Mouse (Mus musculus): ENCODE results near the gene Elovl5. TPM values are rescaled to one million over a fixed set of nuclear protein-coding genes. Genes with fewer than 3 reads are reported as not detected.
A peak's percentile ranks its signal among the peaks of the same experiment; 100 is the strongest.

Elovl5 gene
- polyA plus RNA-seq, 1 experiment from 2014 or later: 101 TPM

DNA sequence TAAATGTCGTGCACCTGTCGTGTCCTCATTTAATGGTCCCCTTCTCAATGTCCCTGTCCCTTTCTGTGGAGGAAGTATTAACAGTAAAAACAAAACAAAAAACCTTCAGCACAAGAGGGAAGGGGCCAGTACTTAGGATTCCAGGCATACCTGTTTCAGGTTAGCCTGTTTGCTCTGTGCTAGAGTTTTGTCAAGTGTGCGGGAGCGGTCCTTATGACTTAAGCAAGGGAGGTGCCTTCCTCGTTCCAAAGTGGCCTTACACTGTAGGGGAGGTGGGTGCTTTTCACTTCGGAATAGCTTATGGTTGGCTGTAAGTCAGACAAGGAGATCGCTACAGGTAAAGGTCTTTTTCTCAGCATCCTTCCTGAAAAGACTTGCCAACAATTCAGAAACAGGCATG is 49.7 kb downstream of the Elovl5 start:
- Histone ChIP-seq H3K4me2 (ENCODE audit: low read depth, low read length, severe bottlenecking) (no peak overlapping the region), H3K9me3 (ENCODE audit: control insufficient read depth, low read length) (no peaks in the 10 kb centered on the region), H3K4me1 (replicated peaks; ENCODE audit: control insufficient read depth, insufficient read depth, low read length) (peaks cover 3% of the 10 kb centered on the region; the same call in 1 of the 2 replicates), H3K4me3 (ENCODE audit: low read depth, low read length) (no peak overlapping the region), H3K27me3 (ENCODE audit: control insufficient read depth, insufficient read depth, low read length) (no peaks in the 10 kb centered on the region), H3K36me3 (ENCODE audit: control insufficient read depth, insufficient read depth, low read length) (no peaks in the 10 kb centered on the region), H3K9ac (ENCODE audit: low read length) (no peak overlapping the region), H3K27ac (ENCODE audit: low read depth, low read length) (no peak overlapping the region)
- ATAC-seq (replicated peaks; ENCODE audit: low FRiP score): no peak
- DNase-seq (ENCODE audit: low spot score): no peak
- WGBS: 98% methylated on average over 7 of the region's 7 CpGs

DNA sequence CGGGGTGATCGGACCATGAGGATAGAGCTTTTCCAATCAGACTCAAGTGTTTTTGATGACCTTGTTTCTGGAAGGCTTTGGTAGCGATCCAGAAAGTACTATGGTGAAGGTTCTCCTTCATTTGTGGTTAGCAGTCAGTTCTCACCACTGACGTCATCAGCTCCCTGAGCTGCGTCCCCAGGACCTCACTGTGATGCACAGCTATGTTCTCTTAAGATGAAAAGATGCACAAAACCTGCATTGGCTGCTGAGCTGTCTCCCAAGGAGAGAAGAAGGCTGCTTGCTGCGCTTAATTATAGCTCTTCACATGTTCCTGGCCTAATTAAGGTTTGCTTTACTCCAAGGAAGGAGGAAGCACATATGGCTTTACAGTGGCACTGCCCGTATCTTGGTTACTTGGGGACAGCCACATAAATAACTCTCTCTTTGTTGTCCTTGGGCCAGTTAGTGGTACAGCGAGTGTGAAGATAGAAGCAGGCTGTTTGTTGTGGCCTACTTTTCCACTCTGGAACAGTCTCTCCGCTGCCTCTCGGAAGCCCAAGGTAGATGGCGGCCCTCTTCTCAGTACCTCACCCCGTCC is 50.5 kb downstream of the Elovl5 start:
- no peaks in the 10 kb centered on the region for H3K36me3 ChIP-seq (ENCODE audit: control insufficient read depth, insufficient read depth, low read length)
- no peak overlapping the region for H3K27ac ChIP-seq (ENCODE audit: low read depth, low read length)
- no peak overlapping the region for H3K4me2 ChIP-seq (ENCODE audit: low read depth, low read length, severe bottlenecking)
- no peak overlapping the region for H3K4me3 ChIP-seq (ENCODE audit: low read depth, low read length)
- H3K27me3 ChIP-seq (ENCODE audit: control insufficient read depth, insufficient read depth, low read length): no peaks in the 10 kb centered on the region
- 92% methylated on average over 12 of the region's 12 CpGs for WGBS
- peaks cover 3% of the 10 kb centered on the region; the same call in 1 of the 2 replicates for H3K4me1 ChIP-seq (replicated peaks; ENCODE audit: control insufficient read depth, insufficient read depth, low read length)
- H3K9ac ChIP-seq (ENCODE audit: low read length): no peak overlapping the region
- no peaks in the 10 kb centered on the region for H3K9me3 ChIP-seq (ENCODE audit: control insufficient read depth, low read length)
- ATAC-seq (replicated peaks; ENCODE audit: low FRiP score): no peak
- no peak for DNase-seq (ENCODE audit: low spot score)

DNA sequence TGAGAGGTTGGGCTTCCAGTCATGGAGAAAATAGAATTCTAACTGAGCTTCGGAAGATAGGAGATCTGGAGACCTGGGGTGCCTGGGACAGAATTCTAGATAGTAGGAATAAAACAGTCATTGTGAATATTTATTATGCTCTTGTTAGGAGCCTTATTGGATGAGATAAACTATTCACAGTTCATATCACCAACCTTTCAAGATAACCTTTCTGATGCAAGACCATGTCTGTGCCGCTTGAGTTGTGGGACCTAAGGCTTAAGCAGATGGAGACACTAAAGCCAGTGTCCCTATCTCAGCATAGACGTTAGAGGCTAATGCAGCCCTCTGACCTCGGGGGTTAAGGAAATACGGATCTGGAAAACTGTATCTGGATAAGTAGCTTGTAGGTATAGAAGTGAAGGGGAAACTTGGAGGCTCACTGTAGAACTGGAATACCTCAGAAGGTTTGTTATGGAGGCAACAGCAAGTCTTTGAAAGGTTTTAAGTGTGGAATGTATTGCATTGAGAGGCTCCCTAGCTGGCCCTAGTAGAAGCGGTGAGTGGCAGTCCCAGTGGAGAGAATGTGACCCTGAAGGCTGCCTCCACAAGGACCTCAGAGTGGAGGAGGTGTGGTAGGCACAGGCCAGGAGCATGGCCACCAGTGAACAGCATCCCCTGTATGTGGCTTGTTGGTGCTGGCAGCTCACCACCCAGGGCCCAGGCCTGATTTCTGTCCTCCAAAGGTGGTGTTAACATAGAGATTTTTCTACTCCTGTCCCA is 52.2 kb downstream of the Elovl5 start:
- Histone ChIP-seq H3K4me3 (ENCODE audit: low read depth, low read length) (no peak overlapping the region), H3K9me3 (ENCODE audit: control insufficient read depth, low read length) (no peaks in the 10 kb centered on the region), H3K27me3 (ENCODE audit: control insufficient read depth, insufficient read depth, low read length) (no peaks in the 10 kb centered on the region), H3K9ac (ENCODE audit: low read length) (no peak overlapping the region), H3K4me2 (ENCODE audit: low read depth, low read length, severe bottlenecking) (no peak overlapping the region), H3K36me3 (ENCODE audit: control insufficient read depth, insufficient read depth, low read length) (no peaks in the 10 kb centered on the region), H3K4me1 (replicated peaks; ENCODE audit: control insufficient read depth, insufficient read depth, low read length) (no peaks in the 10 kb centered on the region; the same call in 1 of the 2 replicates), H3K27ac (ENCODE audit: low read depth, low read length) (no peak overlapping the region)
- ATAC-seq (replicated peaks; ENCODE audit: low FRiP score): no peak
- WGBS: 93% methylated on average over 6 of the region's 6 CpGs
- no peak for DNase-seq (ENCODE audit: low spot score)

DNA sequence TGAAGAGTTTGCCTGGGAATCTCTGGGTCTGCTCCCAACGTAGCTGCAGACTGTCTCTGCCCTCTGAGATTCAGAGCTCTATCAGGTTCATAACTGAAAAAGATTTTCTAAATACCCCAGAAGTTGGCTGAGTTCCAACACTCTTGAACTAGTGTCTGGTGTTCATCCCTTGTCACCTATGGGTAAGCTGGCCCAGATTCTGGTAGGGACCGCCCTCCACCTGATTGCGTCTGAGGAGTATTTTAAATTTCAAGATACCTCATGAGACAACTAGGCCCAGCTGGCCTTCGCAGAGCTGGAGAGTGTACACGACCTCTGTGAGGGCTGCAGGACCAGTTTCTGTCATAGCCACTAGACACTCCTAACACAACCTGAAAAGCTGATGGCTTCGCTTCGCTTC is 61.8 kb downstream of the Elovl5 start:
- WGBS: 97% methylated on average over 7 of the region's 7 CpGs

DNA sequence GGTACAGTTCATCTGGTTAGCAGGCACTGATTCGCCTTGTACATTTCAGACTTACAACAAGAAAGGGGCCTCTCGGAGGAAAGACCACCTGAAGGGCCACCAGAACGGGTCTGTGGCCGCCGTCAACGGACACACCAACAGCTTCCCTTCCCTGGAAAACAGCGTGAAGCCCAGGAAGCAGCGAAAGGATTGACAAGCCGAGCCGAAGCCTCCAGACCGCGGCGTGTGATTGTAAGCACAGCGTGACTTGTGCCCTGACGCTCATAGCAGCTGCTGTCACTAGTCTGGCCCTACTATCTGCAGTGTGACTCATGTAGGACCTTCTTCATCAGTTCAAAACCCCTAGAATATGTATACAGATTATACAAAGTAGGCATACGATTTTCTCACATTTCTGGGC is 65.5 kb downstream of the Elovl5 start:
- peak; percentile 29 for DNase-seq (ENCODE audit: low spot score)
- no peaks in the 10 kb centered on the region; the same call in 1 of the 2 replicates for H3K36me3 ChIP-seq (ENCODE audit: control insufficient read depth, insufficient read depth, low read length)
- H3K9me3 ChIP-seq (ENCODE audit: control insufficient read depth, low read length): no peaks in the 10 kb centered on the region
- 90% methylated on average over 16 of the region's 16 CpGs for WGBS
- H3K4me1 ChIP-seq (replicated peaks; ENCODE audit: control insufficient read depth, insufficient read depth, low read length): no peaks in the 10 kb centered on the region
- no peaks in the 10 kb centered on the region for H3K27me3 ChIP-seq (ENCODE audit: control insufficient read depth, insufficient read depth, low read length)
- H3K9ac ChIP-seq (ENCODE audit: low read length): no peak overlapping the region
- no peak overlapping the region for H3K27ac ChIP-seq (ENCODE audit: low read depth, low read length)
- no peak for ATAC-seq (replicated peaks; ENCODE audit: low FRiP score)
- no peak overlapping the region for H3K4me3 ChIP-seq (ENCODE audit: low read depth, low read length)
- H3K4me2 ChIP-seq (ENCODE audit: low read depth, low read length, severe bottlenecking): no peak overlapping the region

More for the DNA sequence above, 61.8 kb downstream of the Elovl5 start:
- H3K27me3 ChIP-seq (ENCODE audit: control insufficient read depth, insufficient read depth, low read length): no peaks in the 10 kb centered on the region
- no peak overlapping the region for H3K27ac ChIP-seq (ENCODE audit: low read depth, low read length)
- no peak overlapping the region for H3K9ac ChIP-seq (ENCODE audit: low read length)
- ATAC-seq (replicated peaks; ENCODE audit: low FRiP score) (no peak), DNase-seq (ENCODE audit: low spot score) (no peak)
- H3K9me3 ChIP-seq (ENCODE audit: control insufficient read depth, low read length): no peaks in the 10 kb centered on the region
- H3K36me3 ChIP-seq (ENCODE audit: control insufficient read depth, insufficient read depth, low read length): no peaks in the 10 kb centered on the region; the same call in 1 of the 2 replicates
- no peaks in the 10 kb centered on the region for H3K4me1 ChIP-seq (replicated peaks; ENCODE audit: control insufficient read depth, insufficient read depth, low read length)
- no peak overlapping the region for H3K4me2 ChIP-seq (ENCODE audit: low read depth, low read length, severe bottlenecking)
- H3K4me3 ChIP-seq (ENCODE audit: low read depth, low read length): no peak overlapping the region

DNA sequence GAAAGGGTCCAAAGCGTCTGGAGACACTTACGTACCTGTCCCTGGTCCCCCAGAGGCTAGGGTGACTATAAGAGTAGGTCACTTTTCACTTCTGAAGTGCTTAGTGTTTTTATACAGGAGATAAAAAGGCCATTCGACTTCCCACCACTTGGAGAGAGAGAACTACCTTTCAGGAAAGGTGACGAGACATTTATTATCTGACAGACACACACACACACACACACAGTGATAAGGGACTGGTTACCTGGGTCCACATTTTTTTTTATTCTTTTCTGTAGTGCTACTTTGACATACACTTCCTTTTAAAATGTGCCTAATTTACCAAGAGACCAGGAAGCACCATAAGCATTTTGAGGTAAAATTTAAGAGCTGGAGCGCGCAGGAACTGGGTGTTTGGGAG is 66.4 kb downstream of the Elovl5 start:
- Histone ChIP-seq H3K9me3 (ENCODE audit: control insufficient read depth, low read length) (no peaks in the 10 kb centered on the region), H3K4me1 (replicated peaks; ENCODE audit: control insufficient read depth, insufficient read depth, low read length) (no peaks in the 10 kb centered on the region), H3K9ac (ENCODE audit: low read length) (no peak overlapping the region), H3K4me3 (ENCODE audit: low read depth, low read length) (no peak overlapping the region), H3K27me3 (ENCODE audit: control insufficient read depth, insufficient read depth, low read length) (no peaks in the 10 kb centered on the region), H3K27ac (ENCODE audit: low read depth, low read length) (no peak overlapping the region), H3K36me3 (ENCODE audit: control insufficient read depth, insufficient read depth, low read length) (no peaks in the 10 kb centered on the region; the same call in 1 of the 2 replicates), H3K4me2 (ENCODE audit: low read depth, low read length, severe bottlenecking) (no peak overlapping the region)
- peak; percentile 7 for DNase-seq (ENCODE audit: low spot score)
- WGBS: 91% methylated on average over 6 of the region's 6 CpGs
- no peak for ATAC-seq (replicated peaks; ENCODE audit: low FRiP score)

DNA sequence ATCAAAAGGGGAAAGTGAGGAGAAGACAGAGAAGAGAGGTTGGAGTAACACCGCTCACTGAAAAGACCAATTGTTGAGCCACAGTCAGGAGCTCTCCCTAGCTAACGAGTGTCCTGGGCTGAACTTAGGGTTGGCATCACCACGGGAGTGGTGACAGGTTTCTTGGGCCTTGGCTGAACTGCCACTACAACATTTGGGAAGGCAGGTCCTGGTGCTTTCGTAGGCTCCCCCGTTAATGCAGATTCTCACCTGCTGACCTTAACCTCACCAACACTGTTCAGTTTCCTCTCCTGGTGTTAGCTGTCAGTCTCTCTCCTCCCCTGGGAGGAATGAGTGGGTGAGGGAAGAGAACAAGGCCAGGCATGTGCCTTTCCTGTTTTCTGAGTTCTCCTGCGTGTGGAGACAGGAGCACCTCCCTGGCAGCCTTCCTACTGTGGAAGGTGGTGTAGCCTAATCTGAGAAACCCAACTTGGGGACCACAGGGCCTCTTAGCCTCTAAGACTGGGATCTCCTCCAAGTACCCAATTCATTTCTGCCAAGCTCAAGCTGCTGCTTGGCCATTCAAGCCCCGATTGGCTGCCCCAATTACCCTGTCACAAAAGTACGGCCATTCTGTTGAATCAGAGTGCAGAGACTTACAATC is 69.1 kb downstream of the Elovl5 start:
- Histone ChIP-seq H3K4me3 (ENCODE audit: low read depth, low read length) (no peak overlapping the region), H3K36me3 (ENCODE audit: control insufficient read depth, insufficient read depth, low read length) (no peaks in the 10 kb centered on the region; the same call in 1 of the 2 replicates), H3K27ac (ENCODE audit: low read depth, low read length) (no peak overlapping the region), H3K4me2 (ENCODE audit: low read depth, low read length, severe bottlenecking) (no peak overlapping the region), H3K9ac (ENCODE audit: low read length) (no peak overlapping the region), H3K9me3 (ENCODE audit: control insufficient read depth, low read length) (no peaks in the 10 kb centered on the region), H3K27me3 (ENCODE audit: control insufficient read depth, insufficient read depth, low read length) (no peaks in the 10 kb centered on the region), H3K4me1 (replicated peaks; ENCODE audit: control insufficient read depth, insufficient read depth, low read length) (no peaks in the 10 kb centered on the region)
- DNase-seq (ENCODE audit: low spot score) (peak; percentile 36), ATAC-seq (replicated peaks; ENCODE audit: low FRiP score) (no peak)
- WGBS: 75% methylated on average over 8 of the region's 8 CpGs

DNA sequence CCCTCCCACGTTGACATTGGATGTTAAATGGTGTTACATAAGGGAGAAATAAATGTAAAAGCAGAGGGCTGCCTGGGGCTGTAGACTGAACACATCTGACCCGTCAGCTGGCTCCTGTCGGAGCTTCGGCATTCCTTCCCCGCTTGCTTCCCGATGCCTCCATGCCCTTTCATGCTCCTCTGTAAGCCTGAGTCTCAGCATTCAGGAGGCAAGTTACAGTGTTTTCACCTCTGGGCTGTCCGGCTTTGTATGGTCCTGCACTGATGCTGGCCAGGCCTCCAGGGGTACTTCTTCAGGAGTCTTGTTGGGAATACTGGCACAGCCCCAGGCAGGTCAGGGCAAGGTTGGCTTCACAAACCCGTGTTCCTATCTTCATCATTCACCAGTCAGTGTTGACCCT is 72.5 kb downstream of the Elovl5 start:
- WGBS: 72% methylated on average over 8 of the region's 8 CpGs
- H3K9me3 ChIP-seq (ENCODE audit: control insufficient read depth, low read length): no peaks in the 10 kb centered on the region
- DNase-seq (ENCODE audit: low spot score): peak; percentile 40
- H3K36me3 ChIP-seq (ENCODE audit: control insufficient read depth, insufficient read depth, low read length): no peaks in the 10 kb centered on the region
- H3K27ac ChIP-seq (ENCODE audit: low read depth, low read length): no peak overlapping the region
- ATAC-seq (replicated peaks; ENCODE audit: low FRiP score): no peak
- no peak overlapping the region for H3K9ac ChIP-seq (ENCODE audit: low read length)
- H3K4me2 ChIP-seq (ENCODE audit: low read depth, low read length, severe bottlenecking): no peak overlapping the region
- no peak overlapping the region for H3K4me3 ChIP-seq (ENCODE audit: low read depth, low read length)
- H3K4me1 ChIP-seq (replicated peaks; ENCODE audit: control insufficient read depth, insufficient read depth, low read length): no peaks in the 10 kb centered on the region
- no peaks in the 10 kb centered on the region for H3K27me3 ChIP-seq (ENCODE audit: control insufficient read depth, insufficient read depth, low read length)
